Mouse (Mus musculus) central nervous system, embryonic 18 days (tissue): Measurements from ENCODE around the gene Nes. TPM values are rescaled to one million over a fixed set of nuclear protein-coding genes. Genes with fewer than 3 reads are reported as not detected.

Source experiments
- polyA plus RNA-seq: library from polyadenylated mRNA; depleted of rRNA; stranded (reverse); fragments of >200 nt; gene quantifications from 2 replicates; pipeline ENCODE4 v1.2.3, GENCODE M21; 2012; rRNA removed

Gene Nes
- polyA plus RNA-seq, result 14.2 and 14.3 TPM in 2 replicates

DNA sequence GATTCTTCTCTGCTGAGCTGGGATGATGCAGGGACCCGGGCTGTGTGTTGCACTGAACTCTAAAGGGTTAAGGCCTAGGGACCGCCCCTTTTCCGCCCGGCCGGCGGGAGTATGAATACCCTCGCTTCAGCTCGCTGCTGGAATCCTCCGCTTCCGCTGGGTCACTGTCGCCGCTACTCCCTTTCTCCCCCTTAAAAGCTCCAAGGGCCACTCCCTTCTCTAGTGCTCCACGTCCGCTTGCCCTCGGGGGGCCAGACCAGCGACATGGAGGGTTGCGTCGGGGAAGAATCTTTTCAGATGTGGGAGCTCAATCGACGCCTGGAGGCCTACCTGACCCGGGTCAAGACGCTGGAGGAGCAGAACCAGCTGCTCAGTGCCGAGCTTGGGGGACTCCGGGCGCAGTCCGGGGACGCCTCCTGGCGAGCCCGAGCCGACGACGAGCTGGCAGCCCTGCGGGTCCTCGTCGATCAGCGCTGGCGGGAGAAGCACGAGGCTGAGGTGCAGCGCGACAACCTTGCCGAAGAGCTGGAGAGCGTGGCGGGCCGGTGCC is at the start of gene Nes:
TSS of gene Nes (plus strand) at position 140 of the 550 bp plus-strand sequence.

DNA sequence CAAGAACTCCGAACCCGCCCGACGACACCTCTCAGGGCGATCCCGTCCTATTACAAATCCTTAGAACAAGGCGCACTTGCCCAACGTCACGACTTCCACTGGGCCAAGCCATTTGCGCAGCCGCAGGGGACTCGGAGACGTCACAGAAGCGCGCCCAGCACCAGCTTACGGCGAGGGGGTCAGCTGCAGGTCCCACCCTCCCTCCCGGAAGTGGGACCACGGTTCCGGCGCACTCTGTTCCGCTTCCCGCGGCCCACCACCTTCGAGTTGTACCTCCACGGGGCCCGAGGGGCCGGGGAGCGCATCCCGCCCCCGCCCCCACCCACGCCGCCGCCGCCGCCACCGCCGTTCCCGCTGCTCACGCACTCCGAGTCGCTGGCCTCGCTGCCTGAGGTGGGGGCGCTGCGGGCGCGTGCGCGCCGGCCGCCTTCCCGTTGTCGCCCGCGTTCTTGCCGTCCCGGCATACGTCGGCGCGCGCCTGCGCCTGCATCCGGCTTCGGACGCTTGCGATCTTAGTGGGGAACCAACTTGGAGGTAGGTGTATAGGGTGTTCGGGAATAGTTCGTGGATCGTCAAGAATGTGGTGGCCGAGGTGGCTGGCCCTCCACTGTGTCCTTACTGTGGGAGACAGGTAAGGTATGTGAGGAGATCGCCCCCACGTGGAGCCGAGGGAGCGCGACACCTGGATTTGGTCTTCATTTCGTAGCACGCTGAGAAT is 40.6 kb upstream of the Nes start, which contains the start of the genes Isg20l2 and Rrnad1:
TSS of gene Isg20l2 (plus strand) at position 237 of the 718 bp plus-strand sequence.
TSS of gene Rrnad1 (minus strand) at position 640 of the 718 bp plus-strand sequence.

GRCm38 (mm10) chr3:87948378-87949265 is 22.3 kb upstream of the Nes start, which contains the start of gene Crabp2:
Gene Crabp2, plus strand, starts transcription at chr3:87948666.

DNA sequence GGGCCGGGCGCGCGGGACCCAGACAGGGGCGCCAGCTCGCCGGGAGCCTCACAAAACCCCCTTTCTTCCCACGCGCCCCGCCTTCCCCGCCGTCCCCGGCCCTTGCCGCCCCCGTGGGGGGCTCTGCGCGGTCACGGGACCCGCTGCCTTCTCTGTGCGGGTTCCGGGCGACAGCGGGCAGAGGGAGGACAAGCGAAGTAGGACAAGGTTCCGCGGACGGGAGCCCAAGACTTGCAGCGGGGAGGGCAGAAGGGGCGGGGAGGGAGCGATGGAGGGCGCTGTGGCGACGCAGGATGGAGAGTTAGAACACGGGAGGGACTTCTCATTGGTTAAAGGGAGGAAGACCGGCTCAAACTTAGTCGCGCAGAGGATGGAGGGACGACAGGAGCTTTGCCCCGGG is 29.3 kb downstream of the Nes start, which contains the start of gene Bcan:
TSS of gene Bcan (minus strand) at position 50 of the 400 bp plus-strand sequence.

GRCm38 (mm10) chr3:88027434-88028186 is 56.7 kb downstream of the Nes start, which contains the start of gene Hapln2:
Gene Hapln2, minus strand, starts transcription at chr3:88027583.

Other genes with a start within 250 kb of the Nes start
- gene Lrrc71, start 222.5 kb upstream of the Nes start, polyA plus RNA-seq, result 0.97 and 1.6 TPM in 2 replicates
- 1.8 and 4.8 TPM in 2 replicates for gene Ntrk1, start 175.9 kb upstream of the Nes start, polyA plus RNA-seq
- gene Insrr, start 174.1 kb upstream of the Nes start, polyA plus RNA-seq, result 1.3 and 1.5 TPM in 2 replicates
- 8.9 and 9.2 TPM in 2 replicates for gene Pear1, start 146.8 kb upstream of the Nes start, polyA plus RNA-seq
- 0.01 TPM in 1 of 2 replicates, not detected in the other for gene Sh2d2a, start 124.3 kb upstream of the Nes start, polyA plus RNA-seq
- 45.4 and 48.6 TPM in 2 replicates for gene Prcc, start 85.5 kb upstream of the Nes start, polyA plus RNA-seq
- 150 and 157 TPM in 2 replicates for gene Hdgf, start 64.8 kb upstream of the Nes start, polyA plus RNA-seq
- gene Mrpl24, start 51.6 kb upstream of the Nes start, polyA plus RNA-seq, result 75.9 and 78.5 TPM in 2 replicates
- gene Isg20l2, start 40.8 kb upstream of the Nes start, polyA plus RNA-seq, result 21.5 and 21.7 TPM in 2 replicates
- 48.3 and 48.6 TPM in 2 replicates for gene Rrnad1, start 40.4 kb upstream of the Nes start, polyA plus RNA-seq
- 13.0 and 16.9 TPM in 2 replicates for gene Crabp2, start 22.4 kb upstream of the Nes start, polyA plus RNA-seq
- 121 and 130 TPM in 2 replicates for gene Bcan, start 29.2 kb downstream of the Nes start, polyA plus RNA-seq
- 0.70 and 0.87 TPM in 2 replicates for gene Hapln2, start 56.5 kb downstream of the Nes start, polyA plus RNA-seq
- gene Gpatch4, start 72.0 kb downstream of the Nes start, polyA plus RNA-seq, result 13.5 and 16.7 TPM in 2 replicates
- gene Naxe, start 87.4 kb downstream of the Nes start, polyA plus RNA-seq, result 82.0 and 87.5 TPM in 2 replicates
- gene Ttc24, start 107.2 kb downstream of the Nes start, polyA plus RNA-seq, result not detected in 2 replicates
- gene Iqgap3, start 110.9 kb downstream of the Nes start, polyA plus RNA-seq, result 4.9 and 5.1 TPM in 2 replicates
- 45.6 and 57.2 TPM in 2 replicates for gene Mef2d, start 171.3 kb downstream of the Nes start, polyA plus RNA-seq